Mouse (Mus musculus): ENCODE measurements around the gene Calb2.

The Calb2 gene

GRCm38 (mm10) chr8:110168046-110168445, at the start of gene Calb2:
Gene Calb2 (minus strand): TSS chr8:110168210.
- in situ Hi-C loops (cut with MboI; ENCODE audit: low sequenced_read_pairs): no loop called here

DNA sequence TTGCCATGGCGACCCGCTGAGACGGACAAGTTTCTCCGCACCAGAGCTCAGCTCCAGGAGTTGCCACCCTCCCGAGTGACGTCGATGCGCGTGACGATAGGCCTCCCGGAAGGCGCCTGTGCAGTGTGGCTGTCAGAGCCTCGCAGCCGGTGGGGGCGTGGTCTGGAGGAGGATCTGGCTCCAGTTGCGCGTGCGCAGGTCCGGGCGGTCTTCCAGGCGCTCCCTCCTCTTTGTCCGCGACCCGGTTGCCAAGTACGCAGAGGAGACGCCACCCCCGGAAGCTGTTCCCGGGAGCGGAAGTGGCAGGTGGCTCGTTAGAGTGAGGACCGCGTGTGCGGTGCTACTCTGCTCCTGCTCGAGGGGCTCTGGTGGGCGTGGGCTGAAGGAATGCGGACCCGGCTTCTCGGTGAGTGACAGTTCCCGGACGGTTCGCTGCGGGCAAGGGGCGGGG, 49.7 kb upstream of the Calb2 start:
- in situ Hi-C loops (cut with MboI; ENCODE audit: low sequenced_read_pairs): no loop called here

GRCm38 (mm10) chr8:110217198-110217597, 49.2 kb upstream of the Calb2 start:
- in situ Hi-C loops (cut with MboI; ENCODE audit: low sequenced_read_pairs): no loop called here

DNA sequence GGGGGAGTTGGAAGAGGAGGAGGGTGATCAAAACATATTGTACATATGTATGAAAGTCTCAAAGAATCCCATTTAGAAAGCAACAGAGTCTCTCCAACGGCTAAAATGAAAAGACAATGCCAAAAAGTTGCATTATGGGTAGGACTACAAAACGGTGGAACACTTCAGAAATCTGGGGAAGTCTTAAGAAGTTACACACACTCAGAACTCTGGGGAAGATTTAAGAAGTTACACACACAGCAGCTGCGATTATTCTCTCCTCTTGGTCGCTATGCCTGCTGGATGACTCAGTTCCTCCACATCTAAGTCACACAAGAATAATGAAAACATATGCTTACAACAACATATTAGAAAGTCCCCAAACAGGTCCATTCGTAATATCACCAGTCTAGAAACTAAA, 48.2 kb upstream of the Calb2 start:
- in situ Hi-C loops (cut with MboI; ENCODE audit: low sequenced_read_pairs): no loop called here

DNA sequence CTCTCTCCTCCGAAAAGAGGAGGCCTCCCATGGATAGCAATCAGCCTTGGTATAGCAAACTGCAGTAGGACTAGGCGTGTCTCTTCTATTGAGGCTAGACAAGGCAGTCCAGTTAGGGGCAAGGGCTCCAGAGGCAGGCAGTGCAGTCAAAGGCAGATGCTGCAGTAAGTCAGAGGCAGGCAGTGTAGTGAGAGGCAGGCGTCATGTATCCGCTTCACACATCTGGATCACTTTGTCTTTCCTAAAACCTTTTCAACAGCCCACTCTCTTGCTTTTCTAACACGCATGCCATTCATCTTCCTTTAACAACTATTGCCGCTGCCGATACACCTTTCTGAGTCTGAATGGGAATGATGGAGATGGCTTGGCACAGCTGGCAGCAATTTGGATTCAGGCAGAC, 47.4 kb upstream of the Calb2 start, which contains the start of gene Cmtr2:
Gene Cmtr2 (plus strand): TSS at position 301 of the 400 bp plus-strand sequence.
- in situ Hi-C loops (cut with MboI; ENCODE audit: low sequenced_read_pairs): no loop called here

GRCm38 (mm10) chr8:110201806-110202205, 33.8 kb upstream of the Calb2 start:
- in situ Hi-C loops (cut with MboI; ENCODE audit: low sequenced_read_pairs): no loop called here

DNA sequence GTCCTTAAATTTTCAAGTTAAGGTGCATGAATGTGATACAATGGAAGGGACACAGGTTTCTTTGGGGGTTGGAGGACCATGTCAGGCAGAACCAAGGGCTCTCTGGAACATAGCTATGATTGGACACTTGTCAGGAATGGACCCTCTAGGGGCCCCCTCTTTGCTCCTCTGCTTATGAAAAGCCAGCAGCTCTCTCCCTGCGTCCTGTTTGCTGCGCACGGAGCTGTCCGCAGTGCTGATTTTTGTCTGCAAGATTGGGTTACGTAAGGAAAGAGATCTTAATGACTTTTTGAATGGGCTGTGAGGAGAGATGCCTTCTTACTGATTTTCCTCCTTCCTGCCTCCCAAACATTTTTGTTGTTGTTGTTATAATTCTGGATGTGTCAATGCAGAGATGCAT, 28.7 kb upstream of the Calb2 start:
- in situ Hi-C loops (cut with MboI; ENCODE audit: low sequenced_read_pairs): no loop called here

DNA sequence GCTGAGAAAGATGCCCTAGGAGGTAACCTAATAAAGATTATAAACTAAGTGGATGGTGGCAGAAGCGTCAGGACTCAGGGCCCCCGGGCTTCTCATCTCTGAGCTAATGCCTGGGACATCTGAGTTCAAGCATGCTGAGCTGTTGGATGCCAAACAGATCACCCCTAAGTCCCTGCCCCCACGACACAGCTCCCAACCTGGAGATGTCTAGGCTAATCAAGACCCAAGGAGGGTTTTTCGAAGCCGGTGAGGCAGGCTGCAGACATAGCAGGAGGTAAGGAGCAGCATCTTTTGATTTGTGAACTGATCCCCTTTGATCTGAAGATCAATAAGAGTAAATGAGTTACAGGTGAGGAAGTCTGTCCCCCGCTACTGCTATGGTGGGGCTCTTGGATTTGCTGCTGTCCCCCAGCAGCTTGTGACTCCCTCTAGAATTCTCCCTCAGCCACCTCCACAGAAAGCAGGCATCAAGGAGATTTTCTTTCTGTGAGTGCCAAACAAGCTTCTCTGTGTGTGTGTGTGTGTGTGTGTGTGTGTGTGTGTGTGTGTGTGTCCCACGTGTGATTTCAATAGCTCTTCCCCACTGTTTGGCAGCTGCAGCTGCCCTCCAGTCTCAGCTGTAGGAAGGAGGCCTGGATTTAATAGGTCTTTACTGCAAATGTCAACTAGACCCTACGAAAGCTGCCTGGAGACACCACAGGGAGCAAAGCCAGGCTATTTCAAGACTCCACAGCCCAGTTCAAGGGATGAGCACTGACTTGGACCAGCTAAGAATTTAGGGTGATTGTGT, 21.1 kb upstream of the Calb2 start:
- in situ Hi-C loops (cut with MboI; ENCODE audit: low sequenced_read_pairs): no loop called here

GRCm38 (mm10) chr8:110185538-110185937, 17.5 kb upstream of the Calb2 start:
- in situ Hi-C loops (cut with MboI; ENCODE audit: low sequenced_read_pairs): no loop called here

GRCm38 (mm10) chr8:110183748-110184147, 15.7 kb upstream of the Calb2 start:
- in situ Hi-C loops (cut with MboI; ENCODE audit: low sequenced_read_pairs): no loop called here

DNA sequence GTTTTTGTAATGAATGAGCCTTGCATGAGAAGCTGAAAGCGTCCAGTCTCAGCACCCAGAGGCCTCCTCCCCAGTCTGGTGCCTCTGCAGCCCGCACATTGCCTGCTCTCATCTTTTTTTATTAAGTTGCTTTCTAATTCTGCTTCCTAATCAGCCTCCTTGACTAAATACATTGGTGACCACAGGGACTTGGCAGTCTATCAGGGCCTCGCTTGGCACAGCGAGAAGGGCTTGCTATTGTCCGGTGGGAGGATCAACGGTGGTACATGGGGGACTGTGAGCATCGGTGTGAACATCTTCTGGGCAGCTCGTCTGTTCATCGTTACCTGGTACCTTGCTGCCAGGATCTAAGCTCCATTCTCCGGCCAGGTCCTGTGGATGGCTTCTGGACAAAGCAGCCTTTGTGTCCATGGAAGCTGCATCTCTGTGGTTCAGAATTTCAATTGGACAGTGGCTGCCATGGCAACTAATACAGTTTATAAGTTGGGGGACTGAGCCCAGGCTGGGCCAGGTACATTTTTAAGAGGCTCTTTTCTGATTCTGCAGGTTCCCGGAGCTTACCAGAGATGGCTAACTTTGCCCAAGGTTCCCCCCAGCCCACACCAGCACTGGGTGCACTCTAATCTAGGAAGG, 14.8 kb upstream of the Calb2 start:
- in situ Hi-C loops (cut with MboI; ENCODE audit: low sequenced_read_pairs): no loop called here

DNA sequence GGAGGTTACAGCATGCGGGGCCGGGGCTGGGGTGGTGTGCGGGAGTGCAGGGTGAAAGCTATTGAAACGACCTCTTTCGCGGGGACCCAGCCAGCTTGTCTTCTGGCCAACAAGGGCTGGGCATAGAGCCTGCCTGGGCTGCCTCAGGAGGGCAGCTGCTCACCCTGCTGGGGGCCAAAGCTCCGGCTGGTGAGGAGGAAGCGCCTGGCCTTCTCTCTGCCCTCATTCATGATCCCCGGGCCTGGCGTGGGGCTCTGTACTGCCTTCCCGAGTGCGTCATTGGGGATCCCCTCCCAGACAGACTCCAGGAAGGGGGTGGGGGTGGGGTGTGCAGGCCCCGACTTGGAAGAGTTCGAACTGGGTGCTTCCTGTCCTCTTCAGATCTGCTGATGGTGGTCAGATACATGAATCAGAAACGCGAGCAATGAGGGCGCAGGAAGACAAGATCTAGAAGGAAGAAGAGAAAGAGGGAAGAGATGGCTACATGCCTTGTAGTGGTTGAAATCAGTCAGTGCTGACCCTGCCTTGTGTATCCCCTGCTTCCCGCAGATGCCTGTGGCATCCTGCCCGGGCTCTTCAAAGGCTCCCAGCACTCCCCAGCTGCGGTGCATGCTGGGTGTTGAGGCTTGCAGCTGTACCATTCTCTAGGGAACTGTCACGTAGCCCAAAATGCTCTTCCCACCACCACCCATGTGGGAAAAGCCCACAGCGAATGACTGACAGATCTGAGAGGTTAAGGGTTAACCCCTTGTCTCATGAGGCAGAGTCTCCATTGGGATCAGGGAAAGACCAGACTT, 9.5 kb upstream of the Calb2 start:
- in situ Hi-C loops (cut with MboI; ENCODE audit: low sequenced_read_pairs): no loop called here

- in situ Hi-C loops (cut with MboI; ENCODE audit: low sequenced_read_pairs): no loop called here
These were observed 6.8 kb upstream of the Calb2 start for GRCm38 (mm10) chr8:110174826-110175225.

GRCm38 (mm10) chr8:110172161-110172560, 4.2 kb upstream of the Calb2 start:
- in situ Hi-C loops (cut with MboI; ENCODE audit: low sequenced_read_pairs): no loop called here

DNA sequence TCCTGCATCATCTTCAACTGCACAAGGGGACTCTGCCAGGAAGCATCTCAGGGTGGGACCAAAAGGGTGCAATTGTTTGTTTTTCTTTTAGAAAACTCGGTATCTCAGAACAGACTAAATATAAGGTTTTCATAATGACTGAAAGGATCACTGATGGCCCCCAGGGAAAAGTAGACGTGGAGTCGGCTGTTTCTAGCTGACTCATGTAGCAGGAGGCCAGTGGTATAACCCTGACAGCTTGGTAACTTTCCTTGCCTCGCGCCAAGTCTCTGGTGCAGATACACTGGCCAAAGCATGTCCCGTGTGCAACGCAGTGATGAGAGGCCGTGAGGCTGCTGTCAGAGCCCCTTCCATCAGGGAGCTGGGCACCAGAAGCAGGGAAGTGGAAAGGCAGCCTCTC, 1.7 kb downstream of the Calb2 start:
- in situ Hi-C loops (cut with MboI; ENCODE audit: low sequenced_read_pairs): no loop called here

GRCm38 (mm10) chr8:110162007-110162406, 6.0 kb downstream of the Calb2 start:
- in situ Hi-C loops (cut with MboI; ENCODE audit: low sequenced_read_pairs): no loop called here

DNA sequence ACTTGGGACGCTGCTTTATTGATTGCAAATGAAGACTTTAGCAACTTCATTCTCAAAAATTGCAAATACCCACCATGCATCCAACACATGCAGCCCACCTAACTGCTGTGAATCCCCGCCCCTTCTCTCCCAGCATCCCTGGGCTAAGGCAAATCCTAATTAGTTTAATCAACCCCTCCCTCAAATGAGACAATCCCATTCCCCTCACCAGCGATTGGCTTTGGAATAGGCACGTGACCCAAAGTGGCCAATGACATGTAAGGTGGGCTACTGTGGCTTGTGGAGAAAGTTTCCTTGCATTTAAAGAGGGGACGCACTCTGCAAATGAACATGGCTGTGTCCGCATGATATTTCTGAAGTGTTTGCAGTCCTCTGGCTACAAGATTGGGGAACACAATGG, 15.1 kb downstream of the Calb2 start:
- in situ Hi-C loops (cut with MboI; ENCODE audit: low sequenced_read_pairs): no loop called here

- in situ Hi-C loops (cut with MboI; ENCODE audit: low sequenced_read_pairs): no loop called here
These were observed 22.5 kb downstream of the Calb2 start for GRCm38 (mm10) chr8:110145538-110145937.

- in situ Hi-C loops (cut with MboI; ENCODE audit: low sequenced_read_pairs): no loop called here
These were observed 27.2 kb downstream of the Calb2 start for GRCm38 (mm10) chr8:110140770-110141169.

- in situ Hi-C loops (cut with MboI; ENCODE audit: low sequenced_read_pairs): no loop called here
These were observed 27.9 kb downstream of the Calb2 start for GRCm38 (mm10) chr8:110140156-110140555.

DNA sequence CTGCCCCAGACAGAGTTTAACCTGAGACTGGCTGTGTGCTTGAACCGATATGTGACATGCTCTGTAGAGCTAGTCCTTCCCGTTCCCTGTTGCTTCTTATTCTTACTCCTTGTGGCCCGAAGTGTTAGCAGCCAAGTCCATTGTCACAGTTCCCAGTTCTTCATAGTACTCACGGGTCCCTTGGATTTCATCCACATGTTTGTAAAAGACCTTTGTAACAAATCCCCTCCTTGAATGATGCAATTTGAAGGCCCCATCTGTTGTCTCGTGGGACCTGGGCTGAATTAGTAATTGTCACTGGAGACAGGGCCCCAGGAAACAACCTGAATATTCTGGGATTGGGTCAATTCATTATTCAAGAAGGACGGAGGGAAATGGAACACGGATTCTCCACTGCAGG, 32.5 kb downstream of the Calb2 start:
- in situ Hi-C loops (cut with MboI; ENCODE audit: low sequenced_read_pairs): no loop called here

DNA sequence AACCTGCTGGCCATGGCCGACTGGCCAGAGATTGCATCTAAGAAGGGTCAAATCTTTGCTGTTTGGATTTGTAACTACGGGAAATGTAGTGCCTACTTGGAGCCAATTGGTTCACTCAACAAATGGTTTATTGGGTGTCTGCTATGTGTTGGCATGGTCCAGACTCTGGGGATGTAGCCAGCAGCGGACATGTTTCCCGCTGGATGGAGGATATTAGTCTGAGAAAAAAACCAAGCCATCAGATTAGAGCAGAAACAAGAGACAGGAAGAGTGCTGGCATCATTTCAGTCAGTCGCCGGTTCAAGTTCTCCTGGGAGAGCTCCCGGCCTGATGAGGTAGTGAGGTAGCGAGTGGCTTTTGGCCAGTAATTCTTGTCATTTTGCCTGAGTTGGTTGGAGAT, 33.8 kb downstream of the Calb2 start:
- in situ Hi-C loops (cut with MboI; ENCODE audit: low sequenced_read_pairs): no loop called here
